Mouse (Mus musculus): ENCODE data around the gene Slit1. TPM values are rescaled to one million over a fixed set of nuclear protein-coding genes. Genes with fewer than 3 reads are reported as not detected.

Slit1 gene
- total and polyA plus RNA-seq, 3 experiments, result 0.16 to 0.30 TPM; not detected in 1

DNA sequence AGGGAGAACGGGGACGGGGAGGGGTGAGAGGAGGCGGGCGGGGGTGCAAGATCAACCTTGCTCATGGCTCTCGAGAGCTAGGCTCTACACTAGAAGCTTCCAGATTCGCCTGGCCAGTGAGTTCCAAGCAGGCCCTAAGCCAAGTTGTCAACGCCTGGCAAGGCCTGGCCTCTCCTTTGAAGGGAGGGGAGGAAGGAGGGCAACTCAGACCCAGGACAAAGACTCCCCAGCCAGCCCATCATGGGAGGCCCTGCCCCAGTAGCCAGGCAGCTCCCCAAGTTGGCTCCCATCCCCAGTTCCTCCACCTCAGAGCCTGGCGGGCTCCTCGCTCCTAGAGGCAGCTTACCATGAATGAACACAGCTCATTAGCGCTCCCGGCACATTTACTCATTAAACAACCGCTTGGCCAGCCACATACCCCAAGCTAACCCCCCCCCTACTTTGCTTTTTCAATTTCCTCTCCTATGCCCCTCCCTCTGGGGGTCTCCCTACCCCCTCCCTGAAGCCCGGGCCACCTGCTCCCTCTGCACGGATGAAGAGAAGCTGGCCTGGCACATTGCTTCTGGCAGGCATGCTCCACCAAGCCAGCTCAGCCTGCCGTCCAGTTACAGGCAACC lies 2.6 kb upstream of the Slit1 start:
- DNase-seq (ENCODE audit: extremely low read depth), result no peak
- Histone ChIP-seq H3K4me3 (replicated peaks in 1 of 3; ENCODE audit: low read depth in 2 of 3, low read length in 2 of 3, poor library complexity in 1 of 3) (no peak overlapping the region), H3K27ac (ENCODE audit: insufficient read depth, low read depth) (no peak overlapping the region), H3K4me1 (ENCODE audit: control insufficient read depth in 1 of 2, insufficient read depth in 2 of 2) (no peaks in the 10 kb centered on the region), H3K79me2 (replicated peaks; ENCODE audit: control insufficient read depth, extremely low read depth, insufficient read depth, poor library complexity, severe bottlenecking) (no peaks in the 10 kb centered on the region), H3K36me3 (replicated peaks in 1 of 2; ENCODE audit: control insufficient read depth in 1 of 2, insufficient read depth in 1 of 2, low read length in 1 of 2) (no peaks in the 10 kb centered on the region), H3K27me3 (replicated peaks) (peaks cover 45% of the 10 kb centered on the region), H3K9ac (ENCODE audit: insufficient read depth, low read depth) (no peak overlapping the region), H3K9me3 (replicated peaks; ENCODE audit: low read length) (peaks cover 6% of the 10 kb centered on the region), H3K4me2 (ENCODE audit: insufficient read depth, low read depth, poor library complexity, severe bottlenecking) (no peak overlapping the region)
- dilution Hi-C loops (cut with MboI; ENCODE audit: extremely low pct_ligation_motif_present, extremely low pct_unique_long_range_greater_than_20kb, low sequenced_read_pairs) (no loop called here), in situ Hi-C loops (cut with MboI; ENCODE audit: low pct_ligation_motif_present, low pct_unique_long_range_greater_than_20kb, low sequenced_read_pairs) (no loop called here)
- TF ChIP-seq USF2 (conservative IDR thresholded peaks at IDR 0.05; ENCODE audit: low read depth, low read length), result no peak
- no peak for TF ChIP-seq MYC (IDR thresholded peaks at IDR 0.05; ENCODE audit: low read depth, low read length)
- no peak for TF ChIP-seq PAX5 (IDR thresholded peaks at IDR 0.05; ENCODE audit: low read length)
- TF ChIP-seq E2F4 (IDR thresholded peaks at IDR 0.05; ENCODE audit: insufficient replicate concordance, low read depth, low read length), result no peak
- TF ChIP-seq BHLHE40 (IDR thresholded peaks at IDR 0.05; ENCODE audit: low read depth, low read length), result no peak
- no peak for TF ChIP-seq ZMIZ1 (IDR thresholded peaks at IDR 0.05; ENCODE audit: low read depth, low read length)
- TF ChIP-seq EP300 (IDR thresholded peaks at IDR 0.05; ENCODE audit: low read length), result no peak

GRCm38 (mm10) chr19:41738896-41739295 lies 4.6 kb downstream of the Slit1 start:
- H3K9me3 ChIP-seq (replicated peaks; ENCODE audit: low read length), result no peaks in the 10 kb centered on the region
- H3K4me1 ChIP-seq (ENCODE audit: control insufficient read depth in 1 of 2, insufficient read depth in 2 of 2), result no peaks in the 10 kb centered on the region
- H3K27ac ChIP-seq (ENCODE audit: insufficient read depth, low read depth), result no peak overlapping the region
- TF ChIP-seq EP300 (IDR thresholded peaks at IDR 0.05; ENCODE audit: low read length) (no peak), GABPA (IDR thresholded peaks at IDR 0.05; ENCODE audit: insufficient replicate concordance, low read depth, low read length) (no peak), KAT2A (IDR thresholded peaks at IDR 0.05; ENCODE audit: insufficient replicate concordance, low read length) (no peak), JUN (IDR thresholded peaks at IDR 0.05; ENCODE audit: insufficient read depth, low read depth, low read length) (no peak), ZKSCAN1 (IDR thresholded peaks at IDR 0.05; ENCODE audit: borderline replicate concordance, low read depth, low read length) (no peak), CHD2 (IDR thresholded peaks at IDR 0.05; ENCODE audit: low read length) (no peak), RAD21 (IDR thresholded peaks at IDR 0.05; ENCODE audit: low read depth, low read length) (no peak), NRF1 (IDR thresholded peaks at IDR 0.05; ENCODE audit: low read depth, low read length) (no peak), ZMIZ1 (IDR thresholded peaks at IDR 0.05; ENCODE audit: low read depth, low read length) (no peak), TBP (conservative IDR thresholded peaks at IDR 0.05; ENCODE audit: low read depth, low read length) (no peak), E2F4 (IDR thresholded peaks at IDR 0.05; ENCODE audit: insufficient replicate concordance, low read depth, low read length) (no peak), MXI1 (IDR thresholded peaks at IDR 0.05; ENCODE audit: low read depth, low read length) (no peak), USF1 (IDR thresholded peaks at IDR 0.05; ENCODE audit: low read depth, low read length) (no peak), MAZ (IDR thresholded peaks at IDR 0.05; ENCODE audit: low read depth, low read length) (no peak), IRF4 (IDR thresholded peaks at IDR 0.05; ENCODE audit: low read depth, low read length) (no peak)
- no peak overlapping the region for H3K9ac ChIP-seq (ENCODE audit: insufficient read depth, low read depth)
- H3K79me2 ChIP-seq (replicated peaks; ENCODE audit: control insufficient read depth, extremely low read depth, insufficient read depth, poor library complexity, severe bottlenecking), result no peaks in the 10 kb centered on the region
- dilution Hi-C loops (cut with MboI; ENCODE audit: extremely low pct_ligation_motif_present, extremely low pct_unique_long_range_greater_than_20kb, low sequenced_read_pairs), result no loop called here
- no peak overlapping the region for H3K4me2 ChIP-seq (ENCODE audit: insufficient read depth, low read depth, poor library complexity, severe bottlenecking)
- H3K36me3 ChIP-seq (replicated peaks in 1 of 2; ENCODE audit: control insufficient read depth in 1 of 2, insufficient read depth in 1 of 2, low read length in 1 of 2), result no peaks in the 10 kb centered on the region
- DNase-seq (ENCODE audit: extremely low read depth), result no peak
- in situ Hi-C loops (cut with MboI; ENCODE audit: low pct_ligation_motif_present, low pct_unique_long_range_greater_than_20kb, low sequenced_read_pairs), result no loop called here
- no peak overlapping the region for H3K4me3 ChIP-seq (replicated peaks in 1 of 3; ENCODE audit: low read depth in 2 of 3, low read length in 2 of 3, poor library complexity in 1 of 3)
- H3K27me3 ChIP-seq (replicated peaks), result peaks cover 84% of the 10 kb centered on the region

Data from CH12.LX (cell line).